Mouse (Mus musculus) neural tube, embryonic 11.5 days (tissue): Measurements from ENCODE around the gene Dnajc7. TPM values are rescaled to one million over a fixed set of nuclear protein-coding genes. Genes with fewer than 3 reads are reported as not detected.
"Not testable (repeated sequence)": the region's sequence is repeated elsewhere in the genome, so short reads cannot be mapped to it uniquely, and the experiment has no call there.

Source experiments
- ATAC-seq: fragments of 200-750 bp; cut with Nextera tagmentation; 2 replicates; pipeline ENCODE4 v1.8.0; 2017; ENCODE audit warnings: moderate number of reproducible peaks, mild to moderate bottlenecking, moderate TSS enrichment, moderate library complexity; ENCODE audit not compliant: insufficient read depth, low FRiP score, low TSS enrichment
- DNase-seq: peaks from one replicate; pipeline ENCODE4 v3.0.0-alpha.2; 2015; ENCODE audit warnings: low spot score
- H3K27ac ChIP-seq: fragments of 300-500 bp; sonication (generic); 2 replicates; pipeline ENCODE4 v1.5.1; 2014; ENCODE audit warnings: low read depth, mild to moderate bottlenecking, low read length
- H3K27me3 ChIP-seq: fragments of 300-500 bp; sonication (generic); 2 replicates; pipeline ENCODE4 v1.6.1; 2014; ENCODE audit warnings: mild to moderate bottlenecking, low read length, mixed read lengths; ENCODE audit not compliant: control insufficient read depth, insufficient read depth
- H3K36me3 ChIP-seq: fragments of 300-500 bp; sonication (generic); 2 replicates; pipeline ENCODE4 v1.6.1; 2014; ENCODE audit warnings: mild to moderate bottlenecking, low read length, moderate library complexity, mixed read lengths; ENCODE audit not compliant: control insufficient read depth, insufficient read depth
- H3K4me1 ChIP-seq: fragments of 300-500 bp; sonication (generic); 2 replicates; pipeline ENCODE4 v1.6.1; 2014; ENCODE audit warnings: low read length, mixed read lengths; ENCODE audit not compliant: control insufficient read depth, insufficient read depth
- H3K4me2 ChIP-seq: fragments of 300-500 bp; sonication (generic); 2 replicates; pipeline ENCODE4 v1.6.1; 2014; ENCODE audit warnings: low read depth, mild to moderate bottlenecking, moderate library complexity
- H3K4me3 ChIP-seq: fragments of 300-500 bp; sonication (generic); 2 replicates; pipeline ENCODE4 v1.5.1; 2014; ENCODE audit warnings: low read depth, low read length
- H3K9ac ChIP-seq: fragments of 300-500 bp; sonication (generic); 2 replicates; pipeline ENCODE4 v1.6.1; 2014; ENCODE audit warnings: mild to moderate bottlenecking, low read length
- H3K9me3 ChIP-seq: fragments of 300-500 bp; sonication (generic); 2 replicates; pipeline ENCODE4 v1.6.1; 2016; ENCODE audit warnings: low read length; ENCODE audit not compliant: control insufficient read depth
- WGBS: fragments of 180-500 bp; shearing (Covaris S2); extraction: QIAGEN DNeasy Blood & Tissue Kit; methylation state at CpG from one replicate; pipeline ENCODE4 v1.1.7; 2014; 5-methylcytosine and 5-hydroxymethylcytosine counted together
- polyA plus RNA-seq: library from polyadenylated mRNA; unstranded; fragments of >200 nt; fragmentation: Nextera tagmentation; extraction: Ambion mirVana; gene quantifications from 2 replicates; pipeline ENCODE4 v1.2.1, GENCODE M21; 2014

Gene Dnajc7
- polyA plus RNA-seq, 1 experiment from 2014 or later: 81.1 TPM

GRCm38 (mm10) chr11:100619485-100619975, 438 bp downstream of the Dnajc7 start:
- H3K4me2 ChIP-seq: peak overlapping the region; percentile 62
- peak overlapping the region; percentile 99 for H3K4me3 ChIP-seq
- peak overlapping the region; percentile 93 for H3K27ac ChIP-seq
- H3K9me3 ChIP-seq: no peaks in the 10 kb centered on the region
- H3K4me1 ChIP-seq: peaks cover 16% of the 10 kb centered on the region
- no peaks in the 10 kb centered on the region for H3K27me3 ChIP-seq
- ATAC-seq (peak; percentile 96), DNase-seq (peak; percentile 99)
- no peaks in the 10 kb centered on the region; the same call in 1 of the 2 replicates for H3K36me3 ChIP-seq
- 1% methylated on average over 39 of the region's 40 CpGs for WGBS
- peak overlapping the region; percentile 94 for H3K9ac ChIP-seq

GRCm38 (mm10) chr11:100618761-100619484, 1.0 kb downstream of the Dnajc7 start, which contains the start of gene Nkiras2:
Nkiras2 (plus strand) TSS chr11:100619244.
- peak within 1 kb of the TSS; percentile 94 for H3K9ac ChIP-seq
- under 1% methylated on average over 36 of the region's 36 CpGs for WGBS
- H3K9me3 ChIP-seq: no peaks in the 10 kb centered on the region
- peak within 1 kb of the TSS; percentile 93 for H3K27ac ChIP-seq
- H3K4me2 ChIP-seq: peak within 1 kb of the TSS; percentile 62
- peak within 1 kb of the TSS; percentile 99 for H3K4me3 ChIP-seq
- peaks cover 16% of the 10 kb centered on the region for H3K4me1 ChIP-seq
- DNase-seq (peak; percentile 79), ATAC-seq (peak; percentile 56)
- H3K36me3 ChIP-seq: no peaks in the 10 kb centered on the region
- no peaks in the 10 kb centered on the region for H3K27me3 ChIP-seq

GRCm38 (mm10) chr11:100617480-100617879, 2.5 kb downstream of the Dnajc7 start:
- Histone ChIP-seq H3K36me3 (no peaks in the 10 kb centered on the region), H3K27me3 (no peaks in the 10 kb centered on the region), H3K9me3 (no peaks in the 10 kb centered on the region), H3K9ac (no peak overlapping the region), H3K27ac (no peak overlapping the region), H3K4me3 (peak overlapping the region; percentile 99; the same call in 1 of the 2 replicates), H3K4me1 (peaks cover 12% of the 10 kb centered on the region), H3K4me2 (peak overlapping the region; percentile 62; the same call in 1 of the 2 replicates)
- ATAC-seq (no peak), DNase-seq (no peak)
- WGBS: 91% methylated on average over 4 of the region's 4 CpGs

- not testable (repeated sequence) for H3K27ac ChIP-seq, H3K4me2 ChIP-seq, ATAC-seq, DNase-seq, H3K36me3 ChIP-seq, H3K9me3 ChIP-seq, H3K27me3 ChIP-seq, H3K9ac ChIP-seq, H3K4me3 ChIP-seq
- H3K4me1 ChIP-seq: peaks cover 12% of the 10 kb centered on the region
- WGBS: 97% methylated on average over 7 of the region's 7 CpGs
Observed at GRCm38 (mm10) chr11:100616836-100617235, 3.1 kb downstream of the Dnajc7 start.

GRCm38 (mm10) chr11:100616332-100616731, 3.6 kb downstream of the Dnajc7 start:
- H3K36me3 ChIP-seq: no peaks in the 10 kb centered on the region; the same call in 1 of the 2 replicates
- H3K4me3 ChIP-seq: no peak overlapping the region
- ATAC-seq (no peak), DNase-seq (no peak)
- no peak overlapping the region for H3K27ac ChIP-seq
- H3K4me1 ChIP-seq: peaks cover 12% of the 10 kb centered on the region
- no peaks in the 10 kb centered on the region for H3K9me3 ChIP-seq
- H3K9ac ChIP-seq: no peak overlapping the region
- 92% methylated on average over 5 of the region's 5 CpGs for WGBS
- no peaks in the 10 kb centered on the region for H3K27me3 ChIP-seq
- no peak overlapping the region for H3K4me2 ChIP-seq

- Histone ChIP-seq H3K9me3 (no peaks in the 10 kb centered on the region), H3K27me3 (no peaks in the 10 kb centered on the region), H3K9ac (no peak overlapping the region), H3K4me1 (peaks cover 7% of the 10 kb centered on the region), H3K27ac (no peak overlapping the region), H3K4me2 (no peak overlapping the region), H3K36me3 (peaks cover 2% of the 10 kb centered on the region; the same call in 1 of the 2 replicates), H3K4me3 (no peak overlapping the region)
- WGBS: 96% methylated on average over 3 of the region's 3 CpGs
- no peak for DNase-seq
- ATAC-seq: no peak
Observed at GRCm38 (mm10) chr11:100613241-100613640, 6.7 kb downstream of the Dnajc7 start.

GRCm38 (mm10) chr11:100611627-100612026, 8.3 kb downstream of the Dnajc7 start:
- Histone ChIP-seq H3K27ac (no peak overlapping the region), H3K4me2 (no peak overlapping the region), H3K4me1 (no peaks in the 10 kb centered on the region), H3K9ac (no peak overlapping the region), H3K36me3 (peaks cover 2% of the 10 kb centered on the region; the same call in 1 of the 2 replicates), H3K9me3 (no peaks in the 10 kb centered on the region), H3K27me3 (no peaks in the 10 kb centered on the region), H3K4me3 (no peak overlapping the region)
- 93% methylated on average over 6 of the region's 6 CpGs for WGBS
- DNase-seq (no peak), ATAC-seq (no peak)

GRCm38 (mm10) chr11:100609997-100610680, 9.8 kb downstream of the Dnajc7 start:
- WGBS: 87% methylated on average over 9 of the region's 9 CpGs

More at GRCm38 (mm10) chr11:100609997-100610680, 9.8 kb downstream of the Dnajc7 start:
- Histone ChIP-seq H3K27ac (no peak overlapping the region), H3K36me3 (peaks cover 2% of the 10 kb centered on the region; the same call in 1 of the 2 replicates), H3K4me1 (no peaks in the 10 kb centered on the region), H3K4me2 (no peak overlapping the region), H3K4me3 (no peak overlapping the region), H3K9me3 (no peaks in the 10 kb centered on the region), H3K27me3 (no peaks in the 10 kb centered on the region), H3K9ac (no peak overlapping the region)
- ATAC-seq: no peak
- no peak for DNase-seq
